Mouse (Mus musculus): ENCODE data around the gene Glra4.
"Not testable (repeated sequence)": the region's sequence is repeated elsewhere in the genome, so short reads cannot be mapped to it uniquely, and the experiment has no call there.

Glra4 gene

GRCm38 (mm10) chrX:136732016-136732415 lies 47.9 kb downstream of the Glra4 start:
- DNase-seq (ENCODE audit: low spot score in 2 of 2), result no peak

GRCm38 (mm10) chrX:136714742-136715474 lies 65.0 kb downstream of the Glra4 start:
- not testable (repeated sequence) for DNase-seq (ENCODE audit: low spot score in 2 of 2)

- no peak for DNase-seq (ENCODE audit: low spot score in 2 of 2)
Measured at GRCm38 (mm10) chrX:136708782-136709181, 71.2 kb downstream of the Glra4 start.

- DNase-seq (ENCODE audit: low spot score in 2 of 2), result no peak
Measured at GRCm38 (mm10) chrX:136708168-136708681, 71.7 kb downstream of the Glra4 start.

All from spleen, postnatal 14 days (tissue).